Mouse (Mus musculus) Muller cell, postnatal 12 days (primary cell): ENCODE data around the gene Enpp5.

Experiments used
- DNase-seq: peaks from one replicate; pipeline ENCODE4 v3.0.0-alpha.2; 2015; ENCODE audit errors: inconsistent ontology term

Enpp5 gene

GRCm38 (mm10) chr17:44078631-44079350 is at the start of gene Enpp5:
Enpp5 (plus strand) TSS chr17:44078813.
- DNase-seq = peak; percentile 88

- DNase-seq = no peak
Observed at GRCm38 (mm10) chr17:44029616-44030015, 49.0 kb upstream of the Enpp5 start.

GRCm38 (mm10) chr17:44030776-44031587 is 47.6 kb upstream of the Enpp5 start:
- DNase-seq = peak; percentile 64

GRCm38 (mm10) chr17:44035005-44035404 is 43.6 kb upstream of the Enpp5 start:
- DNase-seq = peak; percentile 73

GRCm38 (mm10) chr17:44038656-44039055 is 40.0 kb upstream of the Enpp5 start:
- no peak for DNase-seq

- DNase-seq = no peak
Observed at GRCm38 (mm10) chr17:44040449-44040848, 38.2 kb upstream of the Enpp5 start.

GRCm38 (mm10) chr17:44042301-44042700 is 36.3 kb upstream of the Enpp5 start:
- DNase-seq = no peak

GRCm38 (mm10) chr17:44042861-44043260 is 35.8 kb upstream of the Enpp5 start:
- DNase-seq = no peak

GRCm38 (mm10) chr17:44053427-44053826 is 25.2 kb upstream of the Enpp5 start:
- no peak for DNase-seq

- no peak for DNase-seq
Observed at GRCm38 (mm10) chr17:44057123-44057522, 21.5 kb upstream of the Enpp5 start.

- DNase-seq = no peak
Observed at GRCm38 (mm10) chr17:44058145-44058544, 20.5 kb upstream of the Enpp5 start.

- no peak for DNase-seq
Observed at GRCm38 (mm10) chr17:44060781-44061180, 17.8 kb upstream of the Enpp5 start.

- no peak for DNase-seq
Observed at GRCm38 (mm10) chr17:44061289-44061890, 17.2 kb upstream of the Enpp5 start.

GRCm38 (mm10) chr17:44068876-44069275 is 9.7 kb upstream of the Enpp5 start:
- DNase-seq = no peak

- no peak for DNase-seq
Observed at GRCm38 (mm10) chr17:44071680-44072079, 6.9 kb upstream of the Enpp5 start.

GRCm38 (mm10) chr17:44075601-44076000 is 3.0 kb upstream of the Enpp5 start:
- no peak for DNase-seq

- peak; percentile 39 for DNase-seq
Observed at GRCm38 (mm10) chr17:44076051-44076680, 2.4 kb upstream of the Enpp5 start.

- no peak for DNase-seq
Observed at GRCm38 (mm10) chr17:44077146-44077842, 1.3 kb upstream of the Enpp5 start.

GRCm38 (mm10) chr17:44077843-44078160 is 811 bp upstream of the Enpp5 start:
- DNase-seq = no peak

- DNase-seq = no peak
Observed at GRCm38 (mm10) chr17:44083156-44083555, 4.5 kb downstream of the Enpp5 start.

GRCm38 (mm10) chr17:44088226-44088625 is 9.6 kb downstream of the Enpp5 start:
- DNase-seq = no peak

GRCm38 (mm10) chr17:44090916-44091315 is 12.3 kb downstream of the Enpp5 start:
- no peak for DNase-seq
